Mouse (Mus musculus) heart, adult 10 weeks (tissue): ENCODE measurements around the gene Olfr832. TPM values are rescaled to one million over a fixed set of nuclear protein-coding genes. Genes with fewer than 3 reads are reported as not detected.

Experiments used
- polyA plus RNA-seq: library from polyadenylated mRNA; stranded (reverse); fragments of 350-450 nt; fragmentation: Illumina TruSeq; extraction: RNeasy Lipid Tissue Mini Kit (QIAGEN cat#74804); gene quantifications from one replicate; pipeline ENCODE4 v1.2.3, GENCODE M21; 2014; ENCODE audit warnings: low read depth, low replicate concordance

The Olfr832 gene
- not detected for polyA plus RNA-seq

DNA sequence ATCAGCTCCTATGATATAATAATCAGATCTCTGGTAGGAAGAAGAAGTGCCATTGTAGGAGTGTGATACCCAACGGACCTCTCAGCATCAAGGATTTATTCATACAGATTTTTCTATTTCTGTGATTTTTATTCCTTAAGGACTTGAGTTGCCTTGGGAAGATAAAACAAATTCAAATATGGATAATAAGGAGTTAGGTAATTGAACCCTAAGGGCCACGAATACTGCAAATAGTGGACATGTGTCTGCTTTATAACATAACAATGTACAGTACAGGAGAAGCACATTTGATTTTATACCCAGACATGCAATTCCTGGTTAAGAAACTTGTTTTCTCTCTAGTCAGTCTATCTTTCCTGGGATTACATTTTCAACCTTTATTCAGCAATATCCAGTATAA lies at the start of gene Olfr832:
Olfr832 (plus strand) TSS at position 301 of the 400 bp plus-strand sequence.

DNA sequence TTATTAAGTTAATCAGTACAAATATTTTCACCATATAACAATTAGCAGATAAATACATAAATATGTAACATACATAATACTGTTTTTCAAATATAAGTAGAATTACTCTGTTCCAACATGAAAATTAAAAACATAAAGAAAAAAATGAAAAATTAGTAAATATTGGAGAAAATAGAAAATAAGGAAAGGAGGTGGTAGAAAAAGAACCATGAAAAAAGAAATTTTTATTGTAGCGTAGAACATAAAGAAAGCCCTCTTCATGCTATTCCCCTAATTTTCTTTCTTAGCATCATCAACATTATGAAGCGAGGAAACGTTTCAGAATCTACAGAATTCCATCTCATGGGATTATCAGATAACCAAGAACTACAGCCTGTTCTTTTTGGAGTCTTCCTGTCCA lies 50.8 kb downstream of the Olfr832 start, which contains the start of gene Olfr834:
Olfr834 (plus strand) TSS at position 301 of the 400 bp plus-strand sequence.

Other genes with a start within 250 kb of the Olfr832 start
- not detected for gene Olfr24, start 173.1 kb upstream of the Olfr832 start, polyA plus RNA-seq
- not detected for gene Olfr828, start 117.6 kb upstream of the Olfr832 start, polyA plus RNA-seq
- not detected for gene Olfr829, start 82.2 kb upstream of the Olfr832 start, polyA plus RNA-seq
- not detected for gene Olfr830, start 62.4 kb upstream of the Olfr832 start, polyA plus RNA-seq
- not detected for gene Olfr834, start 50.9 kb downstream of the Olfr832 start, polyA plus RNA-seq
- not detected for gene Olfr835, start 95.6 kb downstream of the Olfr832 start, polyA plus RNA-seq
- not detected for gene Olfr836, start 183.3 kb downstream of the Olfr832 start, polyA plus RNA-seq
- not detected for gene Olfr837, start 199.2 kb downstream of the Olfr832 start, polyA plus RNA-seq
- gene Olfr839-ps1, start 240.2 kb downstream of the Olfr832 start, polyA plus RNA-seq = not detected